Mouse (Mus musculus) CH12.LX (cell line): ENCODE measurements around the gene Ctnna2.

Experiments used
- CTCF ChIP-seq, 2 experiments: IDR thresholded peaks in 1 of 2; conservative IDR thresholded peaks in 1 of 2; 2 replicates each; pipeline ENCODE4 v1.5.1; 2011 to 2012; ENCODE audit warnings: low read depth in 2 of 2, low read length in 2 of 2, improper control_type of control experiment in 1 of 2, inconsistent platforms in 1 of 2, mild to moderate bottlenecking in 1 of 2, moderate library complexity in 1 of 2
- ELF1 ChIP-seq: IDR thresholded peaks from 2 replicates; pipeline ENCODE4 v1.6.1; 2014; ENCODE audit warnings: low read depth, mild to moderate bottlenecking, inconsistent platforms, low read length, improper control_type of control experiment
- ETS1 ChIP-seq: conservative IDR thresholded peaks from 2 replicates; pipeline ENCODE4 v1.6.1; 2012; ENCODE audit warnings: low read depth, mild to moderate bottlenecking, inconsistent platforms, low read length, improper control_type of control experiment, moderate library complexity
- JUND ChIP-seq: conservative IDR thresholded peaks from 2 replicates; pipeline ENCODE4 v1.6.1; 2011; ENCODE audit warnings: low read depth, low read length, improper control_type of control experiment
- NELFE ChIP-seq: IDR thresholded peaks from 2 replicates; pipeline ENCODE4 v1.6.1; 2011; ENCODE audit warnings: low read depth, low read length, improper control_type of control experiment
- NRF1 ChIP-seq: IDR thresholded peaks from 2 replicates; pipeline ENCODE4 v1.6.1; 2014; ENCODE audit warnings: low read depth, mild to moderate bottlenecking, inconsistent platforms, low read length, improper control_type of control experiment, moderate library complexity
- POLR2AphosphoS2 ChIP-seq: IDR thresholded peaks from 2 replicates; pipeline ENCODE4 v1.6.1; 2011; ENCODE audit warnings: low read depth, low read length, improper control_type of control experiment
- TBP ChIP-seq: conservative IDR thresholded peaks from 2 replicates; pipeline ENCODE4 v1.6.1; 2011; ENCODE audit warnings: low read depth, low read length, improper control_type of control experiment
- USF1 ChIP-seq: IDR thresholded peaks from 2 replicates; pipeline ENCODE4 v1.6.1; 2014; ENCODE audit warnings: low read depth, mild to moderate bottlenecking, inconsistent platforms, low read length, improper control_type of control experiment

GRCm38 (mm10) chr6:76981651-76982050, 997.8 kb downstream of the Ctnna2 start:
- TF ChIP-seq NRF1 (no peak), TBP (no peak), POLR2AphosphoS2 (no peak), ETS1 (no peak), USF1 (no peak), NELFE (no peak), CTCF (conservative IDR thresholded peaks at IDR 0.05 in 1 of 2, IDR thresholded peaks at IDR 0.05 in 1 of 2; ENCODE audit: low read depth in 2 of 2, low read length in 2 of 2) (no peak), ELF1 (no peak), JUND (no peak)
